Mouse (Mus musculus): ENCODE results near the gene Rangap1.

- TF ChIP-seq GATA1 (IDR thresholded peaks at IDR 0.05; ENCODE audit: borderline replicate concordance, low read length) (no peak), FLI1 (IDR thresholded peaks at IDR 0.05; ENCODE audit: low read length) (no peak)
These were observed 328 bp upstream of the Rangap1 start for GRCm38 (mm10) chr15:81745601-81746114.

Data from megakaryocyte, embryonic 14.5 days (primary cell).